Mouse (Mus musculus) kidney, embryonic 15.5 days (tissue): ENCODE data around the gene Klhl29. TPM values are rescaled to one million over a fixed set of nuclear protein-coding genes. Genes with fewer than 3 reads are reported as not detected.

ENCODE experiments used
- ATAC-seq: fragments of 200-750 bp; cut with Nextera tagmentation; replicated peaks from 2 replicates; pipeline ENCODE4 v1.8.0; 2017; ENCODE audit warnings: moderate TSS enrichment; ENCODE audit not compliant: low FRiP score
- H3K27ac ChIP-seq: fragments of 300-500 bp; sonication (generic); 2 replicates; pipeline ENCODE4 v1.5.1; 2015; ENCODE audit warnings: mild to moderate bottlenecking, inconsistent platforms
- H3K27me3 ChIP-seq: fragments of 300-500 bp; sonication (generic); 2 replicates; pipeline ENCODE4 v1.6.1; 2015; ENCODE audit warnings: inconsistent platforms
- H3K36me3 ChIP-seq: fragments of 300-500 bp; sonication (generic); 2 replicates; pipeline ENCODE4 v1.6.1; 2015; ENCODE audit warnings: inconsistent platforms
- H3K4me1 ChIP-seq: fragments of 300-500 bp; sonication (generic); 2 replicates; pipeline ENCODE4 v1.6.1; 2015; ENCODE audit warnings: inconsistent platforms
- H3K4me2 ChIP-seq: fragments of 300-500 bp; sonication (generic); 2 replicates; pipeline ENCODE4 v1.6.1; 2015; ENCODE audit warnings: moderate library complexity, mild to moderate bottlenecking, inconsistent platforms
- H3K4me3 ChIP-seq: fragments of 300-500 bp; sonication (generic); replicated peaks from 2 replicates; pipeline ENCODE4 v1.5.1; 2015; ENCODE audit warnings: mild to moderate bottlenecking, inconsistent platforms
- H3K9ac ChIP-seq: fragments of 300-500 bp; sonication (generic); 2 replicates; pipeline ENCODE4 v1.6.1; 2015; ENCODE audit warnings: mild to moderate bottlenecking, inconsistent platforms
- H3K9me3 ChIP-seq: fragments of 300-500 bp; sonication (generic); replicated peaks from 2 replicates; pipeline ENCODE4 v1.6.1; 2016; ENCODE audit warnings: inconsistent platforms
- WGBS: fragments of 180-500 bp; shearing (Covaris S2); methylation state at CpG from one replicate; pipeline ENCODE4 v1.1.7; 2015; ENCODE audit warnings: mixed read lengths; 5-methylcytosine and 5-hydroxymethylcytosine counted together
- polyA plus RNA-seq: library from polyadenylated mRNA; unstranded; fragments of >200 nt; fragmentation: Nextera tagmentation; extraction: Ambion mirVana; gene quantifications from 2 replicates; pipeline ENCODE4 v1.2.1, GENCODE M21; 2015

The Klhl29 gene
- polyA plus RNA-seq, 1 experiment from 2014 or later, result 0.64 TPM

DNA sequence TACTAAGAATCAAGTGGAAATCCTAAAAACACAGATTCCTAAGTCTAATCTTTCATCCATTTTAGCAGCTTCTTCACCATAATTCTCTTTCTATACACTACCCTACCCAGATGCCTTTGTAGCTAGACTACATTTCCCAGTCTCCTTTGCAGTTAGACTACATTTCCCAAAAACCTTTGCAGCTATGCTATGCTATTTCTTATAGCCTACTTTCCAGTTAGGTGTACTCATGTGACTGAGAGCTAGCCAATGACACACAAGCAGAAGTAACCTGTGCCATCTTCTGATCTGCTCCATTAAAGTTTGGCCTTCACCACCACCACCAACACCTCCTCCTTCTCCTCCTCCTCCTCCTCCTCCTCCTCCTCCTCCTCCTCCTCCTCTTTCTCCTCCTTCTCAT, 11.2 kb upstream of the Klhl29 start:
- Histone ChIP-seq H3K9me3 (no peaks in the 10 kb centered on the region), H3K4me1 (no peaks in the 10 kb centered on the region), H3K36me3 (no peaks in the 10 kb centered on the region), H3K4me3 (no peak overlapping the region), H3K9ac (no peak overlapping the region), H3K4me2 (no peak overlapping the region), H3K27ac (no peak overlapping the region), H3K27me3 (no peaks in the 10 kb centered on the region)
- peak; percentile 52; the same call in 1 of the 2 replicates for ATAC-seq

DNA sequence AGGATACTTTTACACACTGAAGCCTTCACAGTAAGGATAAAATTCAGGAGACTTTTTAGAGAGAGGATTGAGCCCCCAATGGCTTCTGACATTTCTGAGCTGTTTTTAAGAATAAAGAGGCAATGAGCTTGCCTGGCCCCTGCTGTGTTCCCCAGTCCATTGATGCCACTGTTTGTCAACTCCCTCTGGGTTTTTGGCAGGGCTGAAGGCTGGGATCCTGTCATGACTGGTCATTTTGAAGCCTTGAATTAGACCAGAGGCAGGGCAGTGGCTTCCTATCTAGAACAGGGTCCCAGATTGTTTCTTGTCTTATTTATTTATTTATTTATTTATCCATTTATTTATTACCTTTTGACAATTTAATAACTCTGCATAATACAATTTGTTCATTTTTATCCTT, 6.2 kb upstream of the Klhl29 start:
- Histone ChIP-seq H3K36me3 (no peaks in the 10 kb centered on the region), H3K4me1 (no peaks in the 10 kb centered on the region), H3K4me2 (no peak overlapping the region), H3K9me3 (no peaks in the 10 kb centered on the region), H3K9ac (no peak overlapping the region), H3K27me3 (peaks cover 13% of the 10 kb centered on the region), H3K27ac (no peak overlapping the region), H3K4me3 (no peak overlapping the region)
- ATAC-seq, result no peak

DNA sequence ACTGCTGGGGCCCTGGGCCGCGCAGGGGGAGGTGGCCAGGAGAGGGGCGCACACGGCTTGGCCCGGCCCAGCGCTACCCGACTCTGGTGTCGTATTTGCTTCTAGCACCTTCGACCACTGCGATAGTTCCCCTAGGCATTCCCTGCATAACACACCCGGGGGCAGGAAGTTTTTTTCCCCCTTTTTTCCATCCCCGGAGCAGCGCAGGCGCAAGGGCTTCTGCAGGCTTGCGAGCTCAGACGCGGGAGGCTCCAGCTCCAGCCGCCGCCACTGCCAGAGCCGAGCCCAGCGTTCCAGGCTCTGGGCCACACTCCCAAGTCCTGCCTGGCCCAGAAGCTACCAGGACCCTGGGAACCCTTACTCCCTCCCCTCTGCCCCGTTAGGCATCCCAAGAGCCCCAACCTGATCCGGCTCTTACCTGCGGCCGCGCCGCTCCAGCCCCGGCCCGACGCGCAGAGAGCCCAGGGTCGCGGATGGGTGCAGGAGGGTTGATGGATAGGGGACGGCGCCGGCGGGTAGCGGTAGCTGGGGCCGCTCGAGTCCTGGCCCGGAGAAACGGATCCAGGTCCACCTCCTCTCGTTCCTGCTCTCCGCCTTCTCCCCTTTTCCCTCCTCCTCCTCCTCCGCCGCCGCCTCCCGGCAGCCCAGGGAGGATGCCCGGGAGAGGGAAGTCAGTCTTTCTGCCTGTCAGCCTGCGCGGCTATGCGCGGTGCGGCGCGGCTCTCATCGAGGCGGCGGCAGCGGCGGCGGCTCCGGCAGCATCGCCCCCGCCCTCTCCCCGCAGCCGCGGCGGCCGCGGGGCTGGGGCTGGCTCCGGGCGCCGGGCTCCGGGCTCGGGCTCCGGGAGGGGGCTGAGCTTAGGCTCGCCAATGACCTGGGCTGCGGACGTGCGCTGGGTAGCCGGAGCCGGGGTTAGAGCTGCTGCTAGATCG, 532 bp downstream of the Klhl29 start:
- Histone ChIP-seq H3K36me3 (no peaks in the 10 kb centered on the region), H3K4me2 (peak overlapping the region; percentile 94), H3K4me1 (peaks cover 21% of the 10 kb centered on the region), H3K9ac (peak overlapping the region; percentile 57), H3K9me3 (no peaks in the 10 kb centered on the region), H3K27ac (0 out of 2 replicates have a peak overlapping the region, but pooled peaks have one; percentile 34), H3K27me3 (peaks cover 46% of the 10 kb centered on the region), H3K4me3 (peak overlapping the region; percentile 65)
- WGBS, result under 1% methylated on average over 74 of the region's 84 CpGs
- ATAC-seq, result peak; percentile 54

DNA sequence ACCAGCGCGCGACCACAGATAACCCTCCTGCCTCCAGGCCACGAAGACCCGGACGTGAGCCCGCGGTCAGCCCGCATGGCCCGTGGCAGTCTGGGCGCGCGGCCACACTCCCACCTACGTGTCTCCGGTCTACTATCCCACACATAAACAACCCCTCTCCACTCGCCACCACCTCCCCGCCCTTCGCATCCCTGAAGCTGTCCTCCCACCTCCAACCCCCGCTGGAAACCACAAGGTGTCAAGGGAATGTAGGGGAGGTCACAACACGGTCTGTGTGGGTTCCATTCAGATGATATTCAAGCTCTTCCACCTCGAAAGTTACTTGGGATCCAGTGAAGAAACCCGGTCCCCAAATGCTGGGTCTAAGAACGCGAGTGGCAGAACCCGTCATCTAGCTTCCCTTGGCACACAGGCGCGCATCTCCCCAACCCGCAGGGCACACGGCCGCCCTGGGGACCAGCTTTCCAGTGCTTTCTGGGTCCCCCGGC, 1.2 kb downstream of the Klhl29 start:
- H3K27me3 ChIP-seq, result peaks cover 46% of the 10 kb centered on the region
- H3K9ac ChIP-seq, result peak overlapping the region; percentile 57
- H3K9me3 ChIP-seq, result no peaks in the 10 kb centered on the region
- H3K4me1 ChIP-seq, result peaks cover 21% of the 10 kb centered on the region
- H3K4me3 ChIP-seq, result peak overlapping the region; percentile 65
- H3K36me3 ChIP-seq, result no peaks in the 10 kb centered on the region
- WGBS, result under 1% methylated on average over 31 of the region's 31 CpGs
- H3K27ac ChIP-seq, result no peak overlapping the region
- H3K4me2 ChIP-seq, result peak overlapping the region; percentile 94
- ATAC-seq, result no peak

DNA sequence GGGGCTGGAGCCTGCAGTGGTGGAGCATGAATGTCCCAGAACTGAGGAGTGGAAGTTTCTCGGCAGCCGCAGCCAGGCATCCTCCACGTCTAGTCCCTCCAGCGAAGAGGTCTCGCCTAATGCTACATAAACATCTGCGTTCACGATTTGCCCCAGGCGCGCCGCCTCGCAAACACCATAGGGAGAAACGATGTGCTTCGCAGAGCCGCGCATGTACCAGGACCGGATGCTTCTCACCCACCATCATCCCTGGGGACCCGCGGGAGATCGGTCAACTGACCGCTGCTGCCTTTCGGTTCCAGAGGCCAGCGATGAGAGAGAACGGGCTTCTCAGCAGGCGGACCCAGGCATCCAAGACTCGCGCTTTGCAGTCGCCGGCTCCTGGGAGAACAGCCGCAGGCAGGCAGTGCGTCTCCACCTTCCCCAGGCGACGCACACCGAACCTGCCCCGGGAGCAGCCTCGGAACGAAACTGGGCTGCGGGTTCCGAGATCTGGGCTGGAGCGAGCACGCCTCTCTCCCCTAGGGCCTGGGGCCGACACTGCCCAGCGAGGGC, 1.8 kb downstream of the Klhl29 start:
- Histone ChIP-seq H3K4me3 (peak overlapping the region; percentile 65), H3K27me3 (peaks cover 46% of the 10 kb centered on the region), H3K36me3 (no peaks in the 10 kb centered on the region), H3K4me2 (peak overlapping the region; percentile 94), H3K9ac (peak overlapping the region; percentile 57), H3K4me1 (peaks cover 21% of the 10 kb centered on the region), H3K9me3 (no peaks in the 10 kb centered on the region), H3K27ac (no peak overlapping the region)
- no peak for ATAC-seq
- under 1% methylated on average over 42 of the region's 42 CpGs for WGBS

DNA sequence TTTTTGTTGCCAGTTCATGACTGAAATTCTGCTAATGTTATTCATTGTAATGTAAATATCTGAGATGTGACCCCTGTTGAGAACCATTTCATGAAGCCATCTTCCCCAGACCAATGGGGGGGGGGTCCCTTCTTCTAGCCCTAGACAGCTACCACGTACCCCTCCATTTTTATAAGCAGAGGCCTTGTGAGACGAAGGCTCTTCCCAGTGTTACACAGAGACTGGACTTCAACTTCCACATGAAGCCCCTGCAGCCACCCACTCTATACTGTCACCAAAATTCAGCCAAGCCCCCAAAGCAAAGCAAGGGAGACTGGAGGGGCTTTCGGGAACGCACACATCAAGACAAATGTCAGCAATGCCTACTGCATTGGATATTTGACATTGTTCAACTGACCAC, 6.1 kb downstream of the Klhl29 start:
- no peak for ATAC-seq
- Histone ChIP-seq H3K27ac (no peak overlapping the region), H3K4me1 (peaks cover 12% of the 10 kb centered on the region), H3K36me3 (no peaks in the 10 kb centered on the region), H3K27me3 (peaks cover 24% of the 10 kb centered on the region), H3K9ac (no peak overlapping the region), H3K9me3 (no peaks in the 10 kb centered on the region), H3K4me3 (no peak overlapping the region), H3K4me2 (no peak overlapping the region)
- 95% methylated on average over 4 of the region's 4 CpGs for WGBS

DNA sequence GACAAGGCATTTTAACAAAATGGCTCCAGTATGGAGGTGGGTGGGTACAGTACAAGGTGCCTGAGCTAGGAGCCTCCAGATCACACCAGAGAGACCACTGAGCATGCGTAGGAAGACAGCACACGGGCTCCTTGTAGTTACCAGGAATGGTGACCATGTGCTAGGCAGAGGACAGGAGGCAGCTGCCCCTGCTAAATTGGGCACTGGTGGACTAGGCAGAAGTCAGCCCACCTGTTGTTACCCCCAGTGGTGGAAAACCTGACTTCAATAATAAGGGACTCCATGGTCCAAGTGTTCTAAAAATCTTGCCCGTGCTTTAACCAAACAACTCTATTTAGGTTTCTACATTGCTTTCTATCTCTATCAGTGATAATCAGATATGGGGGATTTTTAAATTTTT, 10.6 kb downstream of the Klhl29 start:
- Histone ChIP-seq H3K27ac (no peak overlapping the region), H3K4me2 (no peak overlapping the region), H3K9me3 (no peaks in the 10 kb centered on the region), H3K4me3 (no peak overlapping the region), H3K4me1 (no peaks in the 10 kb centered on the region), H3K27me3 (no peaks in the 10 kb centered on the region), H3K9ac (no peak overlapping the region), H3K36me3 (no peaks in the 10 kb centered on the region)
- ATAC-seq, result no peak
- 92% methylated on average over 3 of the region's 3 CpGs for WGBS

DNA sequence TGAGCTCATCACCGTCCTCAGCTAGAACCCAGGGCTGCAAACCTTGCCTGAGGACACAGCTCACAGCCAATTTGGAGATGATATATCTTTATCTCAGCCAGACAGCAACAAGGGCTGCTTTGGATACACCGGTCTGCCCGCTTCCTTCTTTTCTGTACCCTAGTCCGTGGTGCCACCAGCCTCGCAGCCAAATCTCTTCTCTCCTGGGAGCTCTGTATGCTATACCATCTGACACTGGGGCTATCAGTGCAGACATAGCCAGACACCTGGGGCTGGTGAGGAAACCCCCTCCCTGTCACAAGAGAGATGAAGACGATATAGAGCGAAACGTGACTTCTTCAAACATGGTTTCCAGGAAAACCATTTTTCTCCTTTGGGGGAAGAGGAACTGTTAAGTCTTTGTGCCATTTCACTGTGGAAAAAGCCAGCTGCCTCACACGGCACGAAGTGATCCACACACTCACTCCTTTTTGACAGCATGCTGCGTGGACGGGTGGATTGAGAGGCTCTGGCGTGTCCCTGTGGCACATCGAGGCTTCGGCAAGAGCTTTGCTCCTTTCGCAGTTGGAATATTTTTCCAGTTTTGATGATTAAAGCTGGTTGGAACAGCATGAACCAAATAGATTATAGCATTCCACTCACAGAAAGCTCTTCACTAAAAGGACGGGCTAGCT, 11.4 kb downstream of the Klhl29 start:
- Histone ChIP-seq H3K9me3 (no peaks in the 10 kb centered on the region), H3K36me3 (no peaks in the 10 kb centered on the region), H3K9ac (no peak overlapping the region), H3K27me3 (no peaks in the 10 kb centered on the region), H3K4me2 (no peak overlapping the region), H3K27ac (no peak overlapping the region), H3K4me3 (no peak overlapping the region), H3K4me1 (no peaks in the 10 kb centered on the region)
- WGBS, result 90% methylated on average over 17 of the region's 17 CpGs
- no peak for ATAC-seq

DNA sequence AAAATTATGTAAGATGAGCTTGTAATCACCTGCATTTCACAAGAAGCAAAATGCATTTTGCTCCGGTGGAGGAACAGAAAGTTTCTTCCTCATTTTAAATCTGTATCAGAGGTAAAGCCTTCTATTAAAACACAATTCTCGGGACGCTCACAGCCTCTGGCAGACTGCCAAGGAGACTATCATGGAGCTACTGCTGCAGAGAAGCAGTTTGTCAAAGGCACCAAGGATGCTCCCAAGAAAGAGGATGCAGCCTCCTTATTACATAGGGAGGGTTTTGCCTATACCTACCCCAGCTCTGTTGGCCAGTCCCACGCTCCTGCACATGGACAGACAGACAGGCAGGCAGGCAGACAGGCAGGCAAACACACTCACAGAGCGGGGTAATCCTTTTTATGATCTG, 16.4 kb downstream of the Klhl29 start:
- no peak for ATAC-seq
- Histone ChIP-seq H3K27ac (no peak overlapping the region), H3K9ac (no peak overlapping the region), H3K4me3 (no peak overlapping the region), H3K4me2 (no peak overlapping the region), H3K36me3 (no peaks in the 10 kb centered on the region), H3K9me3 (no peaks in the 10 kb centered on the region), H3K4me1 (no peaks in the 10 kb centered on the region), H3K27me3 (no peaks in the 10 kb centered on the region)
- WGBS, result 39% methylated on average over 5 of the region's 5 CpGs

DNA sequence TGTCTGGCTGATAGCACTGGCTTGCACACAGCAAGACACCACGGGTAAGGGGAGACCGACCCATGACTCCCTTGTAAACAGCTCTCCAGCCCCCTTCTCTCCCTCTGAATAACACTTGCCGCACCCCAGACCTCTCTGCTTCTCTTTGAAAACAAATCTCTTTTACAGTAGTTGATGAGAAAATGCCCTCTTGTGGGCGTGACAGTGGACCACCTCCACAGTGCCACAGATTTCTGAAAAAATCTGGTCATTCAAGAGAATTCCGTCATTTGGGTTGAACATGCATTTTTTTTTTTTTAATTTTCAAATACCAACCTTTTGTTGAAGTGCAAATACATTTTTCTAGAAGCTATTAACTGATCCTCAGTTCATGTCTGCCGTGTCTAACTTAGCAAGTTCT, 17.0 kb downstream of the Klhl29 start:
- Histone ChIP-seq H3K9me3 (no peaks in the 10 kb centered on the region), H3K4me1 (no peaks in the 10 kb centered on the region), H3K27ac (no peak overlapping the region), H3K4me3 (no peak overlapping the region), H3K36me3 (no peaks in the 10 kb centered on the region), H3K4me2 (no peak overlapping the region), H3K27me3 (no peaks in the 10 kb centered on the region), H3K9ac (no peak overlapping the region)
- ATAC-seq, result no peak
- WGBS, result 44% methylated on average over 6 of the region's 6 CpGs

DNA sequence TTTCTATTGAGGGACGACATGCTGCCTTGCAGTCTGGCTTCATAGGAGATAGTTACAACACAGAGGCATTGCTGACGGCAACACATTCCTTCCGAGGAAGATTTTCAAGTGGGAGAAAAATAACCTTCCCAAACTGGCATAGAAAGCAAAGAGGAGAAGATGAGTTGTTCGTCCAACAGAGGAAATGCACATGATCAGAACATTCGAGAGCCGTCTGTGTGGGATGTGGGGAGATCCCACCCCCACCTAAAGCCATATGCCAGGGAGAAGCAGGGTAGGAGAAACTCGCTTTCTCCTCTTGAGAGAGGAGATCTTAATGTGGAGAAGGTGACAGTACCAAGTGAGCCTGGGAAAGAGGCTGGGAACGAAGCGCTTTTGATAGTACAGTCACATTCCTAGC, 22.1 kb downstream of the Klhl29 start:
- Histone ChIP-seq H3K27ac (no peak overlapping the region), H3K27me3 (no peaks in the 10 kb centered on the region), H3K36me3 (no peaks in the 10 kb centered on the region), H3K4me1 (no peaks in the 10 kb centered on the region), H3K4me3 (no peak overlapping the region), H3K4me2 (no peak overlapping the region), H3K9me3 (no peaks in the 10 kb centered on the region), H3K9ac (no peak overlapping the region)
- WGBS, result 92% methylated on average over 9 of the region's 9 CpGs
- no peak for ATAC-seq

DNA sequence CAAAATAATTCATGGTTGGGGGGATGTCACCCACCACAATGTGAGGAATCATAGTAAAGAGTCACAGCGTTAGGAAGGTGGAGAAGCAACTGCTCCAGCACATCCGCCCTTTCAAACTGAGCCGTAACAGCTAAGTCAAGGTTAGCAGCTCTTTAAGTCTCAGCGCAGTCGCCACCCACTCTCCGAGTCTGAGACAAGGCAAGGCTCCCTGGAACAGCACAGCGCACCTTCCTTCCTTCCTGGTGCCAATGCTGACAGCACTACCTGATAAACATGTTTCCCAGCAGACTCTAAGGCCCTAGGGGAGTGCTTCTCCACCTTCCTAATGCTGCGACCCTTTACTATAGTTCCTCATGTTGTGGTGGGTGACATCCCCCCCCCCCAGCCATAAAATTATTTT, 22.7 kb downstream of the Klhl29 start:
- ATAC-seq, result no peak
- 87% methylated on average over 8 of the region's 8 CpGs for WGBS

More for the DNA sequence above, 22.7 kb downstream of the Klhl29 start:
- Histone ChIP-seq H3K9ac (no peak overlapping the region), H3K36me3 (no peaks in the 10 kb centered on the region), H3K27me3 (no peaks in the 10 kb centered on the region), H3K9me3 (no peaks in the 10 kb centered on the region), H3K27ac (no peak overlapping the region), H3K4me1 (no peaks in the 10 kb centered on the region), H3K4me2 (no peak overlapping the region), H3K4me3 (no peak overlapping the region)
